Mouse (Mus musculus): ENCODE data around the gene Zfp39. TPM values are rescaled to one million over a fixed set of nuclear protein-coding genes. Genes with fewer than 3 reads are reported as not detected.

Gene Zfp39
- total RNA-seq, 2 experiments from 2014 or later, result 9.9 to 10.1 TPM

DNA sequence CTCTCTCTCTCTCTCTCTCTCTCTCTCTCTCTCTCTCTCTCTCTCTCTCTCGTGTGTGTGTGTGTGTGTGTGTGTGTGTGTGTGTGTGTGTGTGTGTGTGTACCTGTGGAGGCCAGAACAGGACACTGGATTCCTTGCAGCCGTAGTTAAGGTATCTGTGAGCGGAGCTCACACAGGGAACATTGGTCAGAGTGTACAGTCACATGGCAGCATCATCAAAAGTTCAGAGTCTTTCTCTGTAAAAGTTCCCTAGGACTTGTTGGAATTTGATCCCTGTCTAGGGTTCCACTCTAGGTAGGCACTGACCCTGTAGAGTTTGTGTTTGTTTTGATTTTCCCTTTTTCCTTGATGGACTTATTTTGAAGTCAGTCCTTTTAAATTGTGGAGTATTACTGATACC is 22.6 kb upstream of the Zfp39 start:
- DNase-seq (ENCODE audit: low spot score in 2 of 2), result no peak

DNA sequence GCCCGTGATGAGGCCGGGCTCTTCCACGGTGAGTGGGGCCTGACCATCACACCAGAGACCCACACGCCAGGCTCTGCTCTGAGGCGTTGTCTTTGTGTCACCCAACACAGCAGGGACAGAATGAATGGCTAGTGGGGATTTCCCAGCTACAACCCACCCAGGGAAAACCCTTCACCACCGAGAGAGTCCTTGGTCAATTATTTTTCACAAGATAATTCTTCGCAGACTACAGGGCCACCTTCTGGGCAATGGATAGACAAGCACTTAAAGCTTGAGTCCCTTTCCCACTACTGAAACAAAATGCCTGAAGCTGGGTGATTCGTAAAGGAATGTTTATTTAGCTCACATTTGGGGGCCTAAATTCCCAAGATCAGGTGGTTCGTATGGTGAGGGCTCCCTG is 18.4 kb upstream of the Zfp39 start:
- DNase-seq (ENCODE audit: low spot score in 2 of 2), result no peak

- no peak for DNase-seq (ENCODE audit: low spot score in 2 of 2)
Observed at GRCm38 (mm10) chr11:58918759-58919158, 14.7 kb upstream of the Zfp39 start.

DNA sequence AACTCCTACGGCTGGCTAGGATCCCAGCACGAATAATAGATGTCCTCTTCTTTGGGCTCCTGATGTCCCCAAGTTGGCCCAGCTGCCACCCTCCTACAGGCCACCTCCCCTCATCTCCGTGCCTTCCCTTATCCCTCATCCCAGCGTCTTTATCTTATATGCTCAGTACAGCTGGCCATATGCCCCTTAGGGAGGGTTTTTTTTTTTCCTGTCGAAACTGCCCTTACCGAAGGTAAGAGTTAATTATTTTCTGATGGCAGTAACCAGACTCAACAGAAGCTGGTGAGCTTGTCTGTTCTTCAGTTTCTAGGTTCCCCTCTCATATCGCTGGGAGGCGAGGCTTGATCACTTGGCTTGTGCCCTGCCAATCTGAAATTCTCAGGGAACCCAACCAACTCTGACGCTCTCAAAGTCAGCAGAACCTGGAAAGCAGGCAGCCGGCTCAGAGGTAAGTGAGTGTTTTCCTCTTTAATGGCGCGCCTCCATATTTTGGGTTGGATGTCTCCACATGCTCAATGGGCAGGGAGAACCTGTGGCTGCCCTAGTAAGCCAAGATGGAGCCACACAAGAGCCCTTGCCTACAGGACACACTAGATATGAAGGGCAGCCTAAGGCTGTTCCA is 13.8 kb upstream of the Zfp39 start, which contains the start of gene Btnl10:
Gene Btnl10, plus strand, starts transcription at position 164 of the 622 bp plus-strand sequence.
- DNase-seq (ENCODE audit: low spot score in 2 of 2), result no peak

DNA sequence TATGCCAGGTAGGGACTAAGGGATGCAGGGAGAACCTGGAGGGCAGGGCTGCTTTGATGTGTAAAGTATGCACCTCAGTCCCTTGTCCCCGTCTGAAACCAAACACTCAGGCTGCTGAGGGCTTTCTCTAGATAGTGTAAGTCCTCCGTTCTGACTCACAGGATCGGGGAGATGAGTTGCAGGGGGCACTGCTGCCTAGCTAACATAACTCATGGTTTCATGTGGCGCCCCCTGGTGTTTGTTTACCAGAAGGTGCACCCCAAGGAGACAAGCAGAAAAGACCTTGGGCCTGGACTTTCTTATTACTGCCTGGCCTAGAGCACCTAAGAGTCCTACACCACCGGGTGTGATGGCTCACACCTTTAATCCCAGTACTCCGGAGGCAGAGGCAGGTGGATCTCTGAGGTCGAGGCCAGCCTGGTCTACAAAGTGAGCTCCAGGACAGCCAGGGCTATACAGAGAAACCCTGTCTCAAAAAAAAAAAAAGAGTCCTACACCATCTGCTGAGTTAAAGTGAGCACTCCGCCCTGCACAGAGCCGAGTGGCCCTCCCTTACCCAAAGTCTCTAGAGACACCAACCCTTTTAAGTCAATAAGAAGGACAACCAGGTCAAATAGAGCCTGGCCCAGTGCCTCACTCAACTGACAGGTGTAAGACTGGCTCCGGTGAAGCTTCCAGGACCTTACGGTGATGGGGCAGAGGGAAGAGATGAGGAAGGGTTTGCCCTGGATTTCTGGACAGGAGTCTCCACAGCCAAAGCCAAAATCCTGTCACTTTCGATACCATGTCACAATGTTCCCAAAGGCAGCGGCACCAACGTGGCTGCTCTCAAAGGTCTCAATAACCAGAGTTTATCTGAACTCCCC is 13.1 kb upstream of the Zfp39 start:
- DNase-seq (ENCODE audit: low spot score in 2 of 2), result peak in 1 of 2 experiments; percentile 36

DNA sequence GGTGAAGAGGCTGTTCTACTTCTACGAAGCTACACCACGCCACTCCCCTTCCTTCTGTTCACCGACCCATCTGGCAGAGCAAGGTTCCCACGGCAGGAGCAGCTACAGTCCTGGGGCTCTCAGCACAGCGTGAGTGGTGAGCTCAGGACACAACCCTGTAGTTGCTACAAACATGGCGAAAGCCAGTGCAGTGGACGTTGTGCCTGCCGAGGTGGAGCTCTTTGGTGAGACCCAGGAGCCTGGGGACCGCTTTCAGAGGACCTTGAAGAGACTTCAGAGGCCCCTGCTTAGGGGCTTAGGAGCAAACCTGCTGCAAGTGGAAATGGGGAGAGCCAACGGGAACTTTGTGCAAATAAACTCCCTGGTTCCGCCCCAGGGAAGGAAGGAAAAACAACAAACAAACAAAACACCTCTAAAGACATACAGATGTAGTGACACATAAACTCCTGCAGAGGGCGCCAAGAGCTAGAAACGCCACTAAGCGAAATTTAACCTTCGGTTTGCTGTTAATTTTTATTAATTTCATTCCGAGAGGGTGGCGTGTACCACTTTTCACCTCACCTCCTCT is 10.5 kb upstream of the Zfp39 start:
- DNase-seq (ENCODE audit: low spot score in 2 of 2), result peak in 1 of 2 experiments; percentile 36

- DNase-seq (ENCODE audit: low spot score in 2 of 2), result no peak
Observed at GRCm38 (mm10) chr11:58913776-58914175, 9.8 kb upstream of the Zfp39 start.

GRCm38 (mm10) chr11:58904838-58905237 is 813 bp upstream of the Zfp39 start:
- no peak for DNase-seq (ENCODE audit: low spot score in 2 of 2)

DNA sequence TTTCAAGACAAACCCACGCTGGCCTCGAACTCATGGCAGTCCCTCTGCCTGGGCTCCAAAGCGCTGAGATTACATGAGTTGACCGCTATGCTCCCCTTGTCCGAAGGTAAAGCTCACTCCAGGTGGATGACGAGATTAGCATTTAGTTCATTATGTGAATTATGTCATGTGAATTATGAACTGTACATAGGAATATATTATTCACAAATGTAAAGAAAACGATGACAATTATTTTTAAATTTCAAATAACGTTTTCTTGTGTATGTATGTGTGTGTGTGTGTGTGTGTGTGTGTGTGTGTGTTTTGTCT is 339 bp upstream of the Zfp39 start:
- DNase-seq (ENCODE audit: low spot score in 2 of 2), result no peak

GRCm38 (mm10) chr11:58901080-58901479 is 2.9 kb downstream of the Zfp39 start:
- DNase-seq (ENCODE audit: low spot score in 2 of 2), result no peak

- no peak for DNase-seq (ENCODE audit: low spot score in 2 of 2)
Observed at GRCm38 (mm10) chr11:58897485-58897884, 6.5 kb downstream of the Zfp39 start.

GRCm38 (mm10) chr11:58894456-58894855 is 9.6 kb downstream of the Zfp39 start:
- DNase-seq (ENCODE audit: low spot score in 2 of 2), result no peak

- no peak for DNase-seq (ENCODE audit: low spot score in 2 of 2)
Observed at GRCm38 (mm10) chr11:58890511-58890910, 13.5 kb downstream of the Zfp39 start.

GRCm38 (mm10) chr11:58883756-58884155 is 20.3 kb downstream of the Zfp39 start:
- DNase-seq (ENCODE audit: low spot score in 2 of 2), result no peak

GRCm38 (mm10) chr11:58870961-58871360 is 33.1 kb downstream of the Zfp39 start:
- DNase-seq (ENCODE audit: low spot score in 2 of 2), result no peak

- DNase-seq (ENCODE audit: low spot score in 2 of 2), result no peak
Observed at GRCm38 (mm10) chr11:58867954-58868330, 36.1 kb downstream of the Zfp39 start.

- peak; percentile 79 to 84 for DNase-seq (ENCODE audit: low spot score in 2 of 2)
Observed at GRCm38 (mm10) chr11:58867039-58867953, 36.7 kb downstream of the Zfp39 start, which contains the start of gene 2810021J22Rik. 2810021J22Rik (plus strand) TSS chr11:58867216.

- no peak for DNase-seq (ENCODE audit: low spot score in 2 of 2)
Observed at GRCm38 (mm10) chr11:58860744-58861143, 43.3 kb downstream of the Zfp39 start.

DNA sequence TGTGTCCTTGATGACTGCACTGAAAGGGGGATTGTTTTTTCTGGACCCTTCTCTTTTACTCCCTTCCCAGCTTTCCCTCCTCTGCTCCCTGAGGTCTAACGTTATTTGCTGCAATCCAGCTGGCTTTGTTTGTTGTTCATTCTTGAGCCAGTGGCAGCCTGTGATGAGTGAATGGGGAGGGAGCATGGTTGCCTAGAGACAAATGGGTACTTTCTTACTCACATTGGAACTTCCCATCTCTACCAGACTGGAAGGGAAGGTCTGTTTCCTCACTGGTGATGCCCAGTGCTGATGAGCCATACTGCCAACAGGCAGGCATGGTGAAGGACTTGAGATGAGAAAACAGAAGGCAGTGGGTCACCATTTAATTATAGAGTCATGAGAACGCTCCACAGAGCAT is 54.3 kb downstream of the Zfp39 start:
- DNase-seq (ENCODE audit: low spot score in 2 of 2), result no peak

GRCm38 (mm10) chr11:58847636-58848035 is 56.4 kb downstream of the Zfp39 start:
- DNase-seq (ENCODE audit: low spot score in 2 of 2), result no peak

DNA sequence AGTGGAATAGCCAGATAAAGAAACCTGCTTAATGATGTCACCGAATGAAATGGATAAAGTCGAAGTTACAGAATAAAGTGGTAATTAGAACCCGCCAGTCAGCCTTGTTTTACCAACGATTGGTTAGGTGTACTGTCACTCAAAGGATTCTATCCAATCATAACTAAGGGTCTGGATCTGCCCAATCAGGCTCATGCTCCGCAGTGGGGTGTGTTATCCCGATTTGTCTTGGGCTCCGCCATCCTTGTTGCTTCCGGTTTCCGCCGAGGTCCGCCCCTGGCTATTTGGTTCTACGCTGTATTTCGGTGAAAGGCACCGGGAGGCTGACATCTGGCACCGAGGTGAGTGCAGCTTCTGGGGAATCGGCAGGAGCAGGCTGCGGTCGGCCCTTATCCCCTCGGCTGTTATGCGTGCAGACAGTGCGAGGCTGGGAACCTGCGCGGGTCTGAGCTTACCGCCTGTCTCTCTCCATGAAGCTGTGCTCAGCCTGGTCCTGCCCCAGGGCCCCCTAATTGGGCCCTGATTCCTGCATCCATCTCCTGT is 57.0 kb downstream of the Zfp39 start, which contains the start of gene Gm12258:
Gene Gm12258, plus strand, starts transcription at position 240 of the 543 bp plus-strand sequence.
- peak; percentile 80 to 84 for DNase-seq (ENCODE audit: low spot score in 2 of 2)
